Mouse (Mus musculus) MEL (cell line): ENCODE measurements around the gene Vtcn1.

Source experiments
- CHD2 ChIP-seq: IDR thresholded peaks from 2 replicates; pipeline ENCODE4 v1.6.1; 2011; ENCODE audit warnings: low read length, improper control_type of control experiment
- CTCF ChIP-seq, 3 experiments: IDR thresholded peaks in 2 of 3; conservative IDR thresholded peaks in 1 of 3; 2 replicates each; pipeline ENCODE4 v1.5.1; 2011 to 2012; ENCODE audit warnings: low read length in 3 of 3, low read depth in 2 of 3, mild to moderate bottlenecking in 2 of 3, improper control_type of control experiment in 1 of 3, inconsistent platforms in 1 of 3, mixed read lengths in 1 of 3, moderate library complexity in 1 of 3; ENCODE audit not compliant: control insufficient read depth in 1 of 3, insufficient read depth in 1 of 3, poor library complexity in 1 of 3, severe bottlenecking in 1 of 3
- ELF1 ChIP-seq: IDR thresholded peaks from 2 replicates; pipeline ENCODE4 v1.6.1; 2014; ENCODE audit warnings: low read depth, mild to moderate bottlenecking, inconsistent platforms, low read length, improper control_type of control experiment, moderate library complexity
- GATA1 ChIP-seq: IDR thresholded peaks from 2 replicates; pipeline ENCODE4 v1.6.1; 2011; ENCODE audit warnings: low read depth, low read length, improper control_type of control experiment
- POLR2A ChIP-seq, 2 experiments: IDR thresholded peaks; 2 replicates each; pipeline ENCODE4 v1.6.1; 2011 to 2012; ENCODE audit warnings: low read length in 2 of 2, mild to moderate bottlenecking in 2 of 2, control low read depth in 1 of 2, improper control_type of control experiment in 1 of 2, low read depth in 1 of 2, moderate library complexity in 1 of 2; ENCODE audit not compliant: control insufficient read depth in 1 of 2, insufficient read depth in 1 of 2, poor library complexity in 1 of 2
- POLR2AphosphoS5 ChIP-seq: IDR thresholded peaks from 2 replicates; pipeline ENCODE4 v1.6.1; 2012; ENCODE audit warnings: low read depth, borderline replicate concordance, mild to moderate bottlenecking, inconsistent platforms, low read length, moderate library complexity, mixed read lengths
- USF1 ChIP-seq: IDR thresholded peaks from 2 replicates; pipeline ENCODE4 v1.6.1; 2014; ENCODE audit warnings: low read depth, mild to moderate bottlenecking, inconsistent platforms, low read length, improper control_type of control experiment, moderate library complexity

- no peak for TF ChIP-seq POLR2AphosphoS5
- no peak for TF ChIP-seq GATA1
- TF ChIP-seq CHD2, result no peak
- TF ChIP-seq ELF1, result no peak
- TF ChIP-seq POLR2A (IDR thresholded peaks at IDR 0.05; ENCODE audit: control insufficient read depth in 1 of 2, insufficient read depth in 1 of 2, low read depth in 1 of 2, low read length in 2 of 2, poor library complexity in 1 of 2), result no peak
- TF ChIP-seq USF1, result no peak
- TF ChIP-seq CTCF (IDR thresholded peaks at IDR 0.05 in 2 of 3, conservative IDR thresholded peaks at IDR 0.05 in 1 of 3; ENCODE audit: control insufficient read depth in 1 of 3, insufficient read depth in 1 of 3, low read depth in 2 of 3, low read length in 3 of 3, poor library complexity in 1 of 3, severe bottlenecking in 1 of 3), result no peak
Observed at GRCm38 (mm10) chr3:100811836-100812235, 13.4 kb upstream of the Vtcn1 start.
